Mouse (Mus musculus): Measurements from ENCODE around the gene Gphb5. TPM values are rescaled to one million over a fixed set of nuclear protein-coding genes. Genes with fewer than 3 reads are reported as not detected.
A peak's percentile ranks its signal among the peaks of the same experiment; 100 is the strongest.

Gene Gphb5
- polyA plus RNA-seq, 1 experiment from 2014 or later, result not detected

- no peak overlapping the region for H3K4me3 ChIP-seq (ENCODE audit: low read length)
- ATAC-seq, result no peak
- no peak overlapping the region for H3K4me2 ChIP-seq (ENCODE audit: low read length)
- H3K27ac ChIP-seq (ENCODE audit: low read depth, low read length), result no peak overlapping the region
- H3K27me3 ChIP-seq (replicated peaks; ENCODE audit: control insufficient read depth, insufficient read depth, low read length), result no peaks in the 10 kb centered on the region
- WGBS, result 85% methylated on average over 8 of the region's 8 CpGs
- no peaks in the 10 kb centered on the region for H3K4me1 ChIP-seq (ENCODE audit: control insufficient read depth, insufficient read depth, low read depth, low read length)
- H3K36me3 ChIP-seq (ENCODE audit: control insufficient read depth, insufficient read depth, low read length), result no peaks in the 10 kb centered on the region
- H3K9ac ChIP-seq (ENCODE audit: low read depth, low read length), result no peak overlapping the region
- no peaks in the 10 kb centered on the region for H3K9me3 ChIP-seq (ENCODE audit: control insufficient read depth, low read length)
Measured at GRCm38 (mm10) chr12:75387156-75387555, 29.4 kb downstream of the Gphb5 start.

GRCm38 (mm10) chr12:75386731-75387130, 29.9 kb downstream of the Gphb5 start:
- H3K27me3 ChIP-seq (replicated peaks; ENCODE audit: control insufficient read depth, insufficient read depth, low read length), result no peaks in the 10 kb centered on the region
- no peak overlapping the region for H3K4me2 ChIP-seq (ENCODE audit: low read length)
- H3K4me3 ChIP-seq (ENCODE audit: low read length), result no peak overlapping the region
- WGBS, result 89% methylated on average over 9 of the region's 9 CpGs
- ATAC-seq, result no peak
- no peaks in the 10 kb centered on the region for H3K36me3 ChIP-seq (ENCODE audit: control insufficient read depth, insufficient read depth, low read length)
- no peak overlapping the region for H3K27ac ChIP-seq (ENCODE audit: low read depth, low read length)
- H3K9ac ChIP-seq (ENCODE audit: low read depth, low read length), result no peak overlapping the region
- no peaks in the 10 kb centered on the region for H3K4me1 ChIP-seq (ENCODE audit: control insufficient read depth, insufficient read depth, low read depth, low read length)
- H3K9me3 ChIP-seq (ENCODE audit: control insufficient read depth, low read length), result no peaks in the 10 kb centered on the region

- Histone ChIP-seq H3K9ac (ENCODE audit: low read depth, low read length) (no peak overlapping the region), H3K4me1 (ENCODE audit: control insufficient read depth, insufficient read depth, low read depth, low read length) (no peaks in the 10 kb centered on the region), H3K4me3 (ENCODE audit: low read length) (no peak overlapping the region), H3K4me2 (ENCODE audit: low read length) (no peak overlapping the region), H3K27ac (ENCODE audit: low read depth, low read length) (no peak overlapping the region), H3K27me3 (replicated peaks; ENCODE audit: control insufficient read depth, insufficient read depth, low read length) (no peaks in the 10 kb centered on the region), H3K36me3 (ENCODE audit: control insufficient read depth, insufficient read depth, low read length) (no peaks in the 10 kb centered on the region), H3K9me3 (ENCODE audit: control insufficient read depth, low read length) (no peaks in the 10 kb centered on the region)
- ATAC-seq, result peak; percentile 45; the same call in 1 of the 2 replicates
- WGBS, result 74% methylated on average over 6 of the region's 6 CpGs
Measured at GRCm38 (mm10) chr12:75376126-75376525, 40.5 kb downstream of the Gphb5 start.

- H3K4me1 ChIP-seq (ENCODE audit: control insufficient read depth, insufficient read depth, low read depth, low read length), result no peaks in the 10 kb centered on the region
- no peak overlapping the region for H3K9ac ChIP-seq (ENCODE audit: low read depth, low read length)
- H3K27ac ChIP-seq (ENCODE audit: low read depth, low read length), result no peak overlapping the region
- H3K9me3 ChIP-seq (ENCODE audit: control insufficient read depth, low read length), result no peaks in the 10 kb centered on the region
- H3K4me3 ChIP-seq (ENCODE audit: low read length), result no peak overlapping the region
- H3K36me3 ChIP-seq (ENCODE audit: control insufficient read depth, insufficient read depth, low read length), result no peaks in the 10 kb centered on the region
- ATAC-seq, result peak; percentile 60
- H3K4me2 ChIP-seq (ENCODE audit: low read length), result no peak overlapping the region
- WGBS, result 71% methylated on average over 12 of the region's 12 CpGs
- H3K27me3 ChIP-seq (replicated peaks; ENCODE audit: control insufficient read depth, insufficient read depth, low read length), result no peaks in the 10 kb centered on the region
Measured at GRCm38 (mm10) chr12:75375060-75375459, 41.5 kb downstream of the Gphb5 start.

DNA sequence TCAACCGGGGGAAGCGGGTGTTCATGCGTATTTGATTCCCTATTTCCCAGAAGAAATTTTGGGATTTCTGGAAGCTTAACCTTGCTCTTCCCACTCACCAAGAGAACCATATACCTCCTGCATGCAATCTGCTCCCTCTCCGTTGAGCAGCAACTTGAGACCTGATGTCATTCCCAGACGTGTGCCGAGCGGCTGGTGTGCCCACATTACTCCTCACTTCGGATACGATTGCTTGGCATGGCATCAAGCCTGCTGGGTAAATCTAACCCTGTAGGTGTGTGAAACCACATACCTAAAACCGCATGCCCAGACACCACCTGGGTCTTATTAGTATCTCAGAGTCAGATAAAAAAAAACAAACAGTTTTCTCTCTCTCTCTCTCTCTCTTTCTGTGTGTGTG, 42.1 kb downstream of the Gphb5 start:
- Histone ChIP-seq H3K27me3 (replicated peaks; ENCODE audit: control insufficient read depth, insufficient read depth, low read length) (no peaks in the 10 kb centered on the region), H3K4me1 (ENCODE audit: control insufficient read depth, insufficient read depth, low read depth, low read length) (no peaks in the 10 kb centered on the region), H3K4me3 (ENCODE audit: low read length) (no peak overlapping the region), H3K9ac (ENCODE audit: low read depth, low read length) (no peak overlapping the region), H3K4me2 (ENCODE audit: low read length) (no peak overlapping the region), H3K27ac (ENCODE audit: low read depth, low read length) (no peak overlapping the region), H3K9me3 (ENCODE audit: control insufficient read depth, low read length) (no peaks in the 10 kb centered on the region), H3K36me3 (ENCODE audit: control insufficient read depth, insufficient read depth, low read length) (no peaks in the 10 kb centered on the region)
- no peak for ATAC-seq
- WGBS, result 85% methylated on average over 10 of the region's 10 CpGs

DNA sequence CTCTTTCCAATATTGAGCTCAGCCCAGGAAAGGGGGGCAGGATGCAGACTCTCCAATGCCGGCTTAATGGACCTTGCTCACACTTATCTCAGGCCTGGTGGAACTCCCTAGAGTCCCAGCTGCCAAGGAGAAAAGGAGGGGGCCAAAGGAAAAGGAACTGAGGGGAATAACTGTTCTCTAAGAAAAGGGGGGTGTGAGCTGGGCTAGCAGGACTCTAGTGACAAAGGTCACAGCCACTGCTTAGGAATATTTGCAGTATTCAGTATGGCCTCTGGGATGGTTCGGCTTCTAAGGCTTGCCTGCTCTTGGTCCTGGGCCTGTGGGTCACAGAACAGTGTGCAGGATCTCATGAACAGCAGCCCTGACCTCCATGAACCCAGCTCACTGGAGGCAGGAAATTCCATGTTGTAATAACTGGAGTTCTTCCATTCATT, 47.1 kb downstream of the Gphb5 start:
- no peaks in the 10 kb centered on the region for H3K27me3 ChIP-seq (replicated peaks; ENCODE audit: control insufficient read depth, insufficient read depth, low read length)
- H3K27ac ChIP-seq (ENCODE audit: low read depth, low read length), result no peak overlapping the region
- no peaks in the 10 kb centered on the region for H3K9me3 ChIP-seq (ENCODE audit: control insufficient read depth, low read length)
- H3K4me3 ChIP-seq (ENCODE audit: low read length), result no peak overlapping the region
- WGBS, result 72% methylated on average over 2 of the region's 2 CpGs
- H3K4me2 ChIP-seq (ENCODE audit: low read length), result no peak overlapping the region
- no peaks in the 10 kb centered on the region for H3K4me1 ChIP-seq (ENCODE audit: control insufficient read depth, insufficient read depth, low read depth, low read length)
- no peaks in the 10 kb centered on the region for H3K36me3 ChIP-seq (ENCODE audit: control insufficient read depth, insufficient read depth, low read length)
- ATAC-seq, result no peak
- H3K9ac ChIP-seq (ENCODE audit: low read depth, low read length), result no peak overlapping the region

DNA sequence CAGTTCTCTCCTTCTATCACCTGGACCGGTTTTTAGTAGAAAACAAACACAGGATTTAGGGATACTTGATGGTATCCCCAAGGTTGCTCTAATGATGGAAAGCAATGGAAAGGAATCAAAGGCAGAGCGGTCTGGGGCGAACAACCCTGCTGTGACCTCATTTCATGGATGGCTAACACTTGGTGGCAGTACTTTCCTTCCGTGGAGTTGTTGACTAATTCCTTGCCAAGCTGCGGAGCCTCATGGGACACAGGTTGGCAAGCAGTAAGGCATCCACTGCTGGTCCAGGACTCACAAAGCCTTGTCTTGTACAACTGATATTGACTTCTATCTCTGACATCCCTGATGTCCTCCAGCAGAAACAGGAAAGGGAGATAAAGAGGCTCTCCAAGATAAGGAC, 48.1 kb downstream of the Gphb5 start:
- H3K9ac ChIP-seq (ENCODE audit: low read depth, low read length), result no peak overlapping the region
- H3K27me3 ChIP-seq (replicated peaks; ENCODE audit: control insufficient read depth, insufficient read depth, low read length), result no peaks in the 10 kb centered on the region
- WGBS, result 70% methylated on average over 5 of the region's 5 CpGs
- H3K36me3 ChIP-seq (ENCODE audit: control insufficient read depth, insufficient read depth, low read length), result no peaks in the 10 kb centered on the region
- no peak for ATAC-seq
- no peak overlapping the region for H3K4me3 ChIP-seq (ENCODE audit: low read length)
- H3K4me2 ChIP-seq (ENCODE audit: low read length), result no peak overlapping the region
- H3K9me3 ChIP-seq (ENCODE audit: control insufficient read depth, low read length), result no peaks in the 10 kb centered on the region
- H3K4me1 ChIP-seq (ENCODE audit: control insufficient read depth, insufficient read depth, low read depth, low read length), result no peaks in the 10 kb centered on the region
- H3K27ac ChIP-seq (ENCODE audit: low read depth, low read length), result no peak overlapping the region

GRCm38 (mm10) chr12:75367371-75367770, 49.2 kb downstream of the Gphb5 start:
- no peak for ATAC-seq
- 92% methylated on average over 6 of the region's 6 CpGs for WGBS
- no peaks in the 10 kb centered on the region for H3K4me1 ChIP-seq (ENCODE audit: control insufficient read depth, insufficient read depth, low read depth, low read length)
- H3K4me2 ChIP-seq (ENCODE audit: low read length), result no peak overlapping the region
- H3K27ac ChIP-seq (ENCODE audit: low read depth, low read length), result no peak overlapping the region
- H3K9me3 ChIP-seq (ENCODE audit: control insufficient read depth, low read length), result no peaks in the 10 kb centered on the region
- H3K27me3 ChIP-seq (replicated peaks; ENCODE audit: control insufficient read depth, insufficient read depth, low read length), result no peaks in the 10 kb centered on the region
- H3K4me3 ChIP-seq (ENCODE audit: low read length), result no peak overlapping the region
- H3K9ac ChIP-seq (ENCODE audit: low read depth, low read length), result no peak overlapping the region
- H3K36me3 ChIP-seq (ENCODE audit: control insufficient read depth, insufficient read depth, low read length), result no peaks in the 10 kb centered on the region

DNA sequence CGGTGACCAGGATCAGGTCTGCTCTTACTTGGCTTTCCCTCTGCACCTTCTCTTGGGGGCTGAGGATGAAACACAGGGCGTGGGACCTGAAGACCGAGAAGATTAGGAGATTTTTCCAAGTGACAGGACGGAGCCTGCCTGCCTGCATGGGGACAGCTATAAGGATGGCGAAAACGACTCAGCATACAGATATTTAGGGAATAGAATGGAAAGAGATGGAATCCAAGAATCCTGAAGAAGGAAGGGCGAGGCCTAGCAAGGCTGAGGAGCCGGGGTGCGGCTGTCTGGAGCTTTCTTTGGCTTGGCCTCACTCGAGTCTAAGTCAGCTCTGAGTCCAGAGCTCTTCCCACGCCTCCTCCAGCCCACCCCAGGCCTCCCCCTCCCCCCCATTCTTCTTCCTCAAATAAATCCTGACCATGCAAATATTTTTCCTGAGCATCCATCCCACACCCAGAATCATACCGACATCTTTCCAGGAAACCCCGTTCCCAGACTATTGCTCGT, 50.9 kb downstream of the Gphb5 start:
- H3K27me3 ChIP-seq (replicated peaks; ENCODE audit: control insufficient read depth, insufficient read depth, low read length), result no peaks in the 10 kb centered on the region
- H3K36me3 ChIP-seq (ENCODE audit: control insufficient read depth, insufficient read depth, low read length), result no peaks in the 10 kb centered on the region
- WGBS, result 85% methylated on average over 14 of the region's 14 CpGs
- H3K4me1 ChIP-seq (ENCODE audit: control insufficient read depth, insufficient read depth, low read depth, low read length), result no peaks in the 10 kb centered on the region
- H3K9me3 ChIP-seq (ENCODE audit: control insufficient read depth, low read length), result no peaks in the 10 kb centered on the region
- no peak for ATAC-seq
- no peak overlapping the region for H3K9ac ChIP-seq (ENCODE audit: low read depth, low read length)
- H3K4me2 ChIP-seq (ENCODE audit: low read length), result no peak overlapping the region
- H3K4me3 ChIP-seq (ENCODE audit: low read length), result no peak overlapping the region
- H3K27ac ChIP-seq (ENCODE audit: low read depth, low read length), result no peak overlapping the region

DNA sequence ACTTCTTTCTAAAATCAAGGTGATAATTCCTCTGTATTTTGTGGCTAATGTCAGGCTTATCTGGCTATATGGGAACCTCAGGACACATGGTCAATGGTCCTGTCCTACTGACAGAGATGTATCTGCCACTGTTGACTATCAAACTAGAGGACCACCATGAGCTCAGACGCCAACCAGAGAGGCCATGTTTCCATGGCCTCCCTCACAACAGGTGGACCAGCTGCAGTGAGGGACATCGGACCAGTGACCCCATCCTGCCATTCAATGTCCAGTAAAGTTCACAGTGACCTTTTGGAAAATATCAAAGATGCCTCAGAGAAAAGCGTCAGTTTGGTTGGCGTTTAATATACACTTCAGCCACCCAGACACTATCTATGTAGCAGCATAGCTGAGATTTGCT, 52.2 kb downstream of the Gphb5 start:
- Histone ChIP-seq H3K4me1 (ENCODE audit: control insufficient read depth, insufficient read depth, low read depth, low read length) (peaks cover 4% of the 10 kb centered on the region; the same call in 1 of the 2 replicates), H3K4me2 (ENCODE audit: low read length) (no peak overlapping the region), H3K27ac (ENCODE audit: low read depth, low read length) (no peak overlapping the region), H3K4me3 (ENCODE audit: low read length) (no peak overlapping the region), H3K27me3 (replicated peaks; ENCODE audit: control insufficient read depth, insufficient read depth, low read length) (no peaks in the 10 kb centered on the region), H3K9ac (ENCODE audit: low read depth, low read length) (no peak overlapping the region), H3K9me3 (ENCODE audit: control insufficient read depth, low read length) (no peaks in the 10 kb centered on the region), H3K36me3 (ENCODE audit: control insufficient read depth, insufficient read depth, low read length) (no peaks in the 10 kb centered on the region)
- no peak for ATAC-seq
- WGBS, result 97% methylated on average over 4 of the region's 4 CpGs

All from hindbrain, embryonic 16.5 days (tissue).